Mouse (Mus musculus) heart, adult 2 months (tissue): ENCODE measurements at regions not wholly inside any gene's neighbourhood (a gene's known extent, or its start where the extent isn't known, plus 50 kb on each side); places are given as distances from the start of the nearest gene placed in this dataset.

ENCODE experiments used
- CTCF ChIP-seq: fragments of 200-600 bp; IDR thresholded peaks from 2 replicates; pipeline ENCODE4 v1.8.1; 2022; ENCODE audit warnings: antibody characterized with exemption, mild to moderate bottlenecking, moderate library complexity
- EP300 ChIP-seq: fragments of 200-500 bp; IDR thresholded peaks from 2 replicates; pipeline ENCODE4 v1.6.1; 2011; ENCODE audit warnings: low read depth, low read length, control low read depth; ENCODE audit not compliant: insufficient read depth
- POLR2A ChIP-seq: fragments of 200-500 bp; IDR thresholded peaks from 2 replicates; pipeline ENCODE4 v1.6.1; 2011; ENCODE audit warnings: mild to moderate bottlenecking, low read depth, low read length, control low read depth; ENCODE audit not compliant: insufficient read depth

DNA sequence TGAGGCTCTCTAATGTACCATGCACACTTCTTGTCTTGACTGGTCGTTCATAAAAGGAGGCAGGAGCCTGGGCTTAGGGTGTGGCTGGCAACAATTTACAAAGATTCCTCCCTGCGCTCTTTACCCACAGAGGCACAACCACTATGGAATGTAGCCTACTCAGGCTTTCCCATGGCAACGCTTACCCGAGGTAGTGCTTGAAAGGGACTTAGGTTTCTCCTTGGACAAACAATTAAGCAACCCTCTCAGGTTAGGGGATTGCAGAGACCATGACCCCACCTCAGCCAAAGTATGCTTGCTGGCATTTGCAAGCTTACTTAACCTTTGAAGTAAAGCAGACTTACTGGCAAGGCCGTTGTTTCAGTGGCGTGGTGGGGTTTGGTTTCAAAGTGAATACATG lies 120.9 kb upstream of the Zfhx3 start:
- TF ChIP-seq POLR2A (no peak), CTCF (no peak), EP300 (no peak)
